Mouse (Mus musculus): ENCODE measurements at regions not wholly inside any gene's neighbourhood (a gene's known extent, or its start where the extent isn't known, plus 50 kb on each side); places are given as distances from the start of the nearest gene placed in this dataset.

DNA sequence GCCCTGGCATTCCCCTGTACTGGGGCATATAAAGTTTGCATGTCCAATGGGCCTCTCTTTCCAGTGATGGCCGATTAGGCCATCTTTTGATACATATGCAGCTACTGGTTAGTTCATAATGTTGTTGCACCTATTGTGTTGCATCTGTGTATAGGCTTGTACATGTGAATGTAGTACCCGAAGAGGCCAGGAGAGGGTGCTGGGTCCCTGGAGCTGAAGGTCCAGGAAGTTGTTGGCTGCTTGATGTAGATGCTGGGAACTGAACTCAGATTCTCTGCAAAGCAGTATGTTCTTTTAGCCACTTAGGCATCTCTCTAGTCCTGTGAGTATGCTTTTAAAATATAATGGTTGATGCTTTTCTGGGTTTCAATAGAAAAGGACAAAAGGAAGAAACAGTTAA, 440.0 kb upstream of the Ddx18 start:
- TF ChIP-seq GATA4 (IDR thresholded peaks at IDR 0.05; ENCODE audit: insufficient replicate concordance, low read length) = no peak

DNA sequence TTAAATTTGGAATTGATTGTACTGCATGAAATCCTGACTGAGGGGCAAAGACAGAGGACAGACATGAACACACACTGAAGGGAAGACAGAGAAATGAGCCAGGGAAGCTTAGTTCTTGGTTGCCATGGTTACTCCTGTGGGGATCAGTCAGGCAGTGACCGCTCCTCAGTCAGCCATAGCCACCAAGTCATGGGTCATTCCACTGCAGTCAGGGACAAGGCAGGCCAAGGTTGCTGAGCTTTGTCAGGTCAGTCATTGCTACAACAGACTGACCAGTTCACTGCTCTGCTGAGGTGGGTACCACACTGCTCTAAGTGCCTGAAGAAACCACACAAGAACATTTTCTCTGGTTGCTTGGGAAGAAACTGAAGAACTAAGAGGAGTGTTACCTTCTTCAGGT, 428.7 kb upstream of the Ddx18 start:
- no peak for TF ChIP-seq GATA4 (IDR thresholded peaks at IDR 0.05; ENCODE audit: insufficient replicate concordance, low read length)

DNA sequence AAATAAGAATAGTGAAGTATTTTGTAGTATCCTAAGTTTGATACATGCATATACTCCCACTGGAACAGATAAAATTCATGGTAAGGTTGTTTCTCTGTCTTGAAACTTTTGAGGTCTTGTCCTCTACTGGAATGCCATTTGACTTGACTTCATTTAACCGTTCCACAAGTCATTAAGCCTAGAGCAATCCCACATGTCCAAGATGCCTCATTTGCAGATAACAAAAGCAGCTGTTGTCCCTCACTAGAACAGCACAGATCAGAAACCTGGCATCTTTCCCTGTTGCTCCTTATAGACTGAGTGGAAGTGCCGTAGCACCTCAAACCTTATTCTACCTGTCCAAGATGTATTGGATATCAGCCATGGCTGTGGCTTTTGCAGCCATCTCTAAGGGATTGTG, 422.9 kb upstream of the Ddx18 start:
- TF ChIP-seq GATA4 (IDR thresholded peaks at IDR 0.05; ENCODE audit: insufficient replicate concordance, low read length) = no peak

DNA sequence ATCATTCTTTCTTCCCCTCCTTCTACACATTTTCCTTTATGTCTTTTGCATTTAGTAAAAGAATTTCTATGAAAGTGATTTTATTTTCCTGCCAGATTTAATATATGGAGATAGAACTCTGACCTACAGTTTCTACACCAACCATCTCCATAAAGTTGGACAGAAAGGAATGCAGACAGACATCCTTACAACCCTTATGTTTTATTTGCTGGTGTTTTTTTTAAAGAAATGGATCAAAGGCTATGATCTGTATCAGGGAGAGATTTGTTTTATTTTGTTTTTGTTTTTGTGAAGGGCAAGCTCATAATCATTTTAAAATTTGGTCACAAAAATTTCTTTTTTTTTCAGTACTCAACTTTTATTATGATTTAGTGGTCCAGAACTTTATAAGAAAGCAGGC, 391.2 kb upstream of the Ddx18 start:
- TF ChIP-seq GATA4 (IDR thresholded peaks at IDR 0.05; ENCODE audit: insufficient replicate concordance, low read length) = no peak

DNA sequence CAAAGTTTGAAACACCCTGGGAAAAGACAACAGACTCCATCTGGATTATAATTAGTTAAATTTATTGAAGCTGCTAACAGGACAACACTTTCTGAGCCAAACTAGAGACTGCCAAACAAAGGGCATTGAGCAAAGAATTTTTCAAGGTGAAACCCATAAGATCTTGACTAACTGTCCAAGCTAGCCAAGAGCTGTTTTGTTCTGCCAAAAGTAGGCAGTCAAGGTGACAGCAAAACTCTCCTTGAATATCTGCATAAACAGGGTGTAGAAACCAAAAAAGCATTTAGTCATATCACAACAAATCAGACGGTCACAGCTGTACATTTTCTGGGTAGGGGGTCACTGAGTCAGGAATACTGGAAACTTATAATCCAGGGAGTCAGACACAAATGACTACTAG, 368.1 kb upstream of the Ddx18 start:
- TF ChIP-seq GATA4 (IDR thresholded peaks at IDR 0.05; ENCODE audit: insufficient replicate concordance, low read length) = no peak

Data from liver, adult (tissue).